Mouse (Mus musculus): ENCODE measurements around the gene Map2k5. TPM values are rescaled to one million over a fixed set of nuclear protein-coding genes. Genes with fewer than 3 reads are reported as not detected.

Map2k5 gene
- polyA plus RNA-seq, 1 experiment from 2014 or later = 39.3 TPM

GRCm38 (mm10) chr9:63288676-63289075 lies 89.0 kb downstream of the Map2k5 start:
- Histone ChIP-seq H3K9me3 (no peaks in the 10 kb centered on the region), H3K36me3 (peaks cover 25% of the 10 kb centered on the region), H3K27me3 (ENCODE audit: insufficient read depth, poor library complexity, severe bottlenecking) (no peaks in the 10 kb centered on the region), H3K4me1 (replicated peaks) (peaks cover 8% of the 10 kb centered on the region; the same call in 1 of the 2 replicates), H3K4me3 (no peak overlapping the region), H3K27ac (no peak overlapping the region)
- 93% methylated on average over 4 of the region's 4 CpGs for WGBS
- DNase-seq (ENCODE audit: low spot score) = no peak

GRCm38 (mm10) chr9:63284392-63284791 lies 93.3 kb downstream of the Map2k5 start:
- WGBS = 87% methylated on average over 9 of the region's 9 CpGs
- Histone ChIP-seq H3K4me1 (replicated peaks) (0 out of 2 replicates have a peak, but pooled peaks cover 6% of the 10 kb centered on the region), H3K9me3 (peaks cover 2% of the 10 kb centered on the region; the same call in 1 of the 2 replicates), H3K27ac (0 out of 2 replicates have a peak overlapping the region, but pooled peaks have one; percentile 16), H3K27me3 (ENCODE audit: insufficient read depth, poor library complexity, severe bottlenecking) (no peaks in the 10 kb centered on the region), H3K4me3 (no peak overlapping the region), H3K36me3 (peaks cover 21% of the 10 kb centered on the region)
- DNase-seq (ENCODE audit: low spot score) = no peak

GRCm38 (mm10) chr9:63281996-63282395 lies 95.7 kb downstream of the Map2k5 start:
- no peak for DNase-seq (ENCODE audit: low spot score)
- no peak overlapping the region for H3K4me3 ChIP-seq
- no peaks in the 10 kb centered on the region for H3K27me3 ChIP-seq (ENCODE audit: insufficient read depth, poor library complexity, severe bottlenecking)
- H3K36me3 ChIP-seq = peaks cover 11% of the 10 kb centered on the region
- WGBS = 96% methylated on average over 7 of the region's 7 CpGs
- no peak overlapping the region for H3K27ac ChIP-seq
- 0 out of 2 replicates have a peak, but pooled peaks cover 6% of the 10 kb centered on the region for H3K4me1 ChIP-seq (replicated peaks)
- H3K9me3 ChIP-seq = peaks cover 2% of the 10 kb centered on the region; the same call in 1 of the 2 replicates

- peaks cover 16% of the 10 kb centered on the region for H3K36me3 ChIP-seq
- 0 out of 2 replicates have a peak, but pooled peaks cover 6% of the 10 kb centered on the region for H3K4me1 ChIP-seq (replicated peaks)
- H3K27me3 ChIP-seq (ENCODE audit: insufficient read depth, poor library complexity, severe bottlenecking) = no peaks in the 10 kb centered on the region
- WGBS = 89% methylated on average over 2 of the region's 2 CpGs
- DNase-seq (ENCODE audit: low spot score) = no peak
- H3K27ac ChIP-seq = no peak overlapping the region
- H3K9me3 ChIP-seq = peaks cover 2% of the 10 kb centered on the region; the same call in 1 of the 2 replicates
- H3K4me3 ChIP-seq = no peak overlapping the region
These were observed 96.6 kb downstream of the Map2k5 start for GRCm38 (mm10) chr9:63281086-63281485.

- WGBS = 87% methylated on average over 6 of the region's 6 CpGs
- H3K36me3 ChIP-seq = peaks cover 10% of the 10 kb centered on the region
- no peaks in the 10 kb centered on the region for H3K27me3 ChIP-seq (ENCODE audit: insufficient read depth, poor library complexity, severe bottlenecking)
- no peak overlapping the region for H3K27ac ChIP-seq
- H3K4me1 ChIP-seq (replicated peaks) = peaks cover 28% of the 10 kb centered on the region
- H3K9me3 ChIP-seq = no peaks in the 10 kb centered on the region
- H3K4me3 ChIP-seq = no peak overlapping the region
- no peak for DNase-seq (ENCODE audit: low spot score)
These were observed 103.9 kb downstream of the Map2k5 start for GRCm38 (mm10) chr9:63273781-63274180.

GRCm38 (mm10) chr9:63269839-63270238 lies 107.9 kb downstream of the Map2k5 start:
- peaks cover 6% of the 10 kb centered on the region; the same call in 1 of the 2 replicates for H3K36me3 ChIP-seq
- WGBS = 46% methylated on average over 3 of the region's 3 CpGs
- no peak for DNase-seq (ENCODE audit: low spot score)
- no peak overlapping the region for H3K4me3 ChIP-seq
- no peaks in the 10 kb centered on the region for H3K9me3 ChIP-seq
- peak overlapping the region; percentile 40; the same call in 1 of the 2 replicates for H3K27ac ChIP-seq
- peaks cover 28% of the 10 kb centered on the region for H3K4me1 ChIP-seq (replicated peaks)
- H3K27me3 ChIP-seq (ENCODE audit: insufficient read depth, poor library complexity, severe bottlenecking) = no peaks in the 10 kb centered on the region

- no peaks in the 10 kb centered on the region for H3K9me3 ChIP-seq
- no peak for DNase-seq (ENCODE audit: low spot score)
- H3K4me1 ChIP-seq (replicated peaks) = peaks cover 9% of the 10 kb centered on the region
- no peak overlapping the region for H3K4me3 ChIP-seq
- H3K36me3 ChIP-seq = peaks cover 14% of the 10 kb centered on the region
- H3K27ac ChIP-seq = no peak overlapping the region
- no peaks in the 10 kb centered on the region for H3K27me3 ChIP-seq (ENCODE audit: insufficient read depth, poor library complexity, severe bottlenecking)
- 92% methylated on average over 1 of the region's 1 CpGs for WGBS
These were observed 114.5 kb downstream of the Map2k5 start for GRCm38 (mm10) chr9:63263188-63263587.

GRCm38 (mm10) chr9:63258768-63259167 lies 118.9 kb downstream of the Map2k5 start:
- Histone ChIP-seq H3K36me3 (peaks cover 32% of the 10 kb centered on the region), H3K9me3 (no peaks in the 10 kb centered on the region), H3K27ac (no peak overlapping the region)

GRCm38 (mm10) chr9:63257739-63258138 lies 120.0 kb downstream of the Map2k5 start:
- Histone ChIP-seq H3K4me3 (no peak overlapping the region), H3K36me3 (peaks cover 33% of the 10 kb centered on the region), H3K27me3 (ENCODE audit: insufficient read depth, poor library complexity, severe bottlenecking) (no peaks in the 10 kb centered on the region), H3K27ac (no peak overlapping the region), H3K4me1 (replicated peaks) (peaks cover 18% of the 10 kb centered on the region), H3K9me3 (no peaks in the 10 kb centered on the region)
- 66% methylated on average over 4 of the region's 4 CpGs for WGBS
- DNase-seq (ENCODE audit: low spot score) = no peak

More at GRCm38 (mm10) chr9:63258768-63259167, 118.9 kb downstream of the Map2k5 start:
- H3K4me3 ChIP-seq = no peak overlapping the region
- no peak for DNase-seq (ENCODE audit: low spot score)
- H3K4me1 ChIP-seq (replicated peaks) = peaks cover 16% of the 10 kb centered on the region
- 91% methylated on average over 3 of the region's 3 CpGs for WGBS
- no peaks in the 10 kb centered on the region for H3K27me3 ChIP-seq (ENCODE audit: insufficient read depth, poor library complexity, severe bottlenecking)

- Histone ChIP-seq H3K4me1 (replicated peaks) (peaks cover 45% of the 10 kb centered on the region), H3K27ac (peak overlapping the region; percentile 76), H3K36me3 (peaks cover 22% of the 10 kb centered on the region), H3K4me3 (no peak overlapping the region), H3K9me3 (no peaks in the 10 kb centered on the region), H3K27me3 (ENCODE audit: insufficient read depth, poor library complexity, severe bottlenecking) (no peaks in the 10 kb centered on the region)
- 58% methylated on average over 19 of the region's 19 CpGs for WGBS
- peak; percentile 43 for DNase-seq (ENCODE audit: low spot score)
These were observed 126.7 kb downstream of the Map2k5 start for GRCm38 (mm10) chr9:63250841-63251626.

- no peak for DNase-seq (ENCODE audit: low spot score)
- Histone ChIP-seq H3K4me3 (no peak overlapping the region), H3K9me3 (no peaks in the 10 kb centered on the region), H3K4me1 (replicated peaks) (peaks cover 46% of the 10 kb centered on the region), H3K27ac (no peak overlapping the region), H3K36me3 (peaks cover 24% of the 10 kb centered on the region), H3K27me3 (ENCODE audit: insufficient read depth, poor library complexity, severe bottlenecking) (no peaks in the 10 kb centered on the region)
These were observed 129.5 kb downstream of the Map2k5 start for GRCm38 (mm10) chr9:63248095-63248787.

GRCm38 (mm10) chr9:63246568-63247169 lies 131.0 kb downstream of the Map2k5 start:
- DNase-seq (ENCODE audit: low spot score) = no peak
- Histone ChIP-seq H3K27ac (0 out of 2 replicates have a peak overlapping the region, but pooled peaks have one; percentile 2), H3K4me3 (no peak overlapping the region), H3K27me3 (ENCODE audit: insufficient read depth, poor library complexity, severe bottlenecking) (no peaks in the 10 kb centered on the region), H3K36me3 (peaks cover 24% of the 10 kb centered on the region), H3K4me1 (replicated peaks) (peaks cover 35% of the 10 kb centered on the region), H3K9me3 (no peaks in the 10 kb centered on the region)
- WGBS = 71% methylated on average over 5 of the region's 5 CpGs

All from hindbrain, embryonic 10.5 days (tissue).